Mouse (Mus musculus): ENCODE results near the gene Rnf220.

GRCm38 (mm10) chr4:117296849-117297593 lies 199.8 kb downstream of the Rnf220 start:
- TF ChIP-seq CTCF (IDR thresholded peaks at IDR 0.05; ENCODE audit: extremely low read depth, insufficient read depth, insufficient read length, insufficient replicate concordance) (no peak), POLR2A (IDR thresholded peaks at IDR 0.05; ENCODE audit: low read depth, low read length) (no peak)
